Mouse (Mus musculus) B cell, adult 62 days (primary cell): ENCODE results near the gene Far1. TPM values are rescaled to one million over a fixed set of nuclear protein-coding genes. Genes with fewer than 3 reads are reported as not detected.

Source experiments
- total RNA-seq: library from RNA; stranded (reverse); gene quantifications from 4 replicates; pipeline ENCODE4 v1.2.4, GENCODE M21; 2023

Far1 gene
- 146 to 162 TPM (median 153 TPM) in 4 replicates for total RNA-seq

GRCm38 (mm10) chr7:113513286-113513962, at the start of gene Far1:
TSS of gene Far1 (plus strand) at chr7:113513834.

Other genes starting within 250 kb of the Far1 start
- 17.9 to 23.1 TPM (median 20.2 TPM) in 4 replicates for gene Btbd10, start 144.4 kb upstream of the Far1 start, total RNA-seq
- gene Pth, start 125.3 kb upstream of the Far1 start, total RNA-seq, result not detected in 4 replicates